Mouse (Mus musculus) brain, embryonic 14.5 days (tissue): ENCODE data around the gene Hnrnpdl.

Experiments
- CTCF ChIP-seq: fragments of 200-500 bp; IDR thresholded peaks from 2 replicates; pipeline ENCODE4 v1.5.1; 2012; ENCODE audit warnings: inconsistent platforms, mild to moderate bottlenecking, moderate library complexity, borderline replicate concordance; ENCODE audit not compliant: insufficient read depth, insufficient read length; ENCODE audit errors: extremely low read depth
- POLR2A ChIP-seq: fragments of 200-500 bp; IDR thresholded peaks from 2 replicates; pipeline ENCODE4 v1.6.1; 2012; ENCODE audit warnings: mild to moderate bottlenecking, inconsistent platforms, borderline replicate concordance; ENCODE audit not compliant: poor library complexity, insufficient read depth, insufficient read length, severe bottlenecking; ENCODE audit errors: extremely low read depth

- no peak for TF ChIP-seq POLR2A
- TF ChIP-seq CTCF = no peak
Observed at GRCm38 (mm10) chr5:100024868-100025267, 14.6 kb downstream of the Hnrnpdl start.
